Mouse (Mus musculus) forebrain, embryonic 16.5 days (tissue): ENCODE measurements at regions not wholly inside any gene's neighbourhood (a gene's known extent, or its start where the extent isn't known, plus 50 kb on each side); places are given as distances from the start of the nearest gene placed in this dataset.
"Not testable (repeated sequence)": the region's sequence is repeated elsewhere in the genome, so short reads cannot be mapped to it uniquely, and the experiment has no call there.

Experiments
- ATAC-seq: fragments of 200-750 bp; cut with Nextera tagmentation; 2 replicates; pipeline ENCODE4 v1.8.0; 2017; ENCODE audit warnings: mild to moderate bottlenecking, moderate library complexity
- H3K27ac ChIP-seq: fragments of 300-500 bp; sonication (generic); 2 replicates; pipeline ENCODE4 v1.5.1; 2014; ENCODE audit warnings: low read length, control low read depth
- H3K27me3 ChIP-seq: fragments of 300-500 bp; sonication (generic); replicated peaks from 2 replicates; pipeline ENCODE4 v1.6.1; 2014; ENCODE audit warnings: low read length; ENCODE audit not compliant: control insufficient read depth, insufficient read depth
- H3K36me3 ChIP-seq: fragments of 300-500 bp; sonication (generic); 2 replicates; pipeline ENCODE4 v1.6.1; 2014; ENCODE audit not compliant: control insufficient read depth, insufficient read depth
- H3K4me1 ChIP-seq: fragments of 300-500 bp; sonication (generic); replicated peaks from 2 replicates; pipeline ENCODE4 v1.6.1; 2014; ENCODE audit warnings: low read length; ENCODE audit not compliant: control insufficient read depth, insufficient read depth
- H3K4me2 ChIP-seq: fragments of 300-500 bp; sonication (generic); 2 replicates; pipeline ENCODE4 v1.6.1; 2014; ENCODE audit warnings: mild to moderate bottlenecking, low read length, control low read depth
- H3K4me3 ChIP-seq: fragments of 300-500 bp; sonication (generic); replicated peaks from 2 replicates; pipeline ENCODE4 v1.5.1; 2014; ENCODE audit warnings: mild to moderate bottlenecking, low read length, control low read depth
- H3K9ac ChIP-seq: fragments of 300-500 bp; sonication (generic); replicated peaks from 2 replicates; pipeline ENCODE4 v1.6.1; 2014; ENCODE audit warnings: low read depth, low read length, control low read depth
- H3K9me3 ChIP-seq: fragments of 300-500 bp; sonication (generic); 2 replicates; pipeline ENCODE4 v1.6.1; 2016; ENCODE audit warnings: low read length; ENCODE audit not compliant: control insufficient read depth
- WGBS: fragments of 180-500 bp; shearing (Covaris S2); extraction: QIAGEN DNeasy Blood & Tissue Kit; methylation state at CpG from one replicate; pipeline ENCODE4 v1.1.7; 2014; 5-methylcytosine and 5-hydroxymethylcytosine counted together

DNA sequence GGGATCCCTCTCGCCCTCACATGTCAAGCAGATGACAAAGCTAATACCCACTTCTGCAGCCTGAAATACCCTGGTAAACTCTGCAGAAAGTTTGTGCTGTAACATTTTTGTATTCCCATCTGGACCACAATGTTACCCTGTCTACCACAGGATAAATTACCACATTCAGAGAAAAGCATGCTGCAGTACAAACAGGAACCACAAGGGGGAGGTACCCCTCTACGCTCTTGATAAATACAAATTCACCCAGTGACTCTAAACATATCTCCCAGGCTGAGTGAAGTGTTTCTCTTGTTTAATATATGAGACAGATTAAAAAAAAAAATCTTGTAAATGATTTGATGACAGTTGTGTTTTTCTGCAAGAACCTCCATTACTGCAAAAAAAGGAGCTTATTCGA, 549.8 kb upstream of the Olfr1507 start:
- not testable (repeated sequence) for H3K27ac ChIP-seq, H3K9ac ChIP-seq, ATAC-seq, H3K4me3 ChIP-seq, H3K27me3 ChIP-seq, H3K9me3 ChIP-seq, H3K4me1 ChIP-seq, H3K4me2 ChIP-seq, H3K36me3 ChIP-seq
- 88% methylated on average over 3 of the region's 3 CpGs for WGBS

DNA sequence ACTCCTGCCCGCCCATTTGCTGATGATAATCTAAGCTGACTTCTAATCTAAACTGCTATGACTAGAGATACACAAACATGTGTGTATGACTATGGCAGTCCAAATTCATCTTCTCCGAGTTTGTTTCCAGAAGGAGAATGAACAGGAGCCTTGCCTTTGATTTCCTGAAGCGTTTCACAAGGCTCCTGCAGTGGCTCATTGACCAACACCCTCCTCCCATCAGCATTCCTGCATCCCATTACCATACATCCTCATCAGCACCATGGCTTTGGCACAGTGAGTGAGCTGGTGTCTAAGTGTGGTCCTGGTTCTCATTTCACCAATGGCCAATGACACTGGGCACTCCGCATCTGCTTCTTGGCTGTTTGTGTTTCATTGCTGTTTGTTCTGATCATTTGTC, 548.6 kb upstream of the Olfr1507 start:
- not testable (repeated sequence) for H3K4me3 ChIP-seq, ATAC-seq, H3K9me3 ChIP-seq, H3K9ac ChIP-seq, H3K27ac ChIP-seq, H3K36me3 ChIP-seq, H3K4me1 ChIP-seq, H3K27me3 ChIP-seq, H3K4me2 ChIP-seq
- WGBS, result 67% methylated on average over 3 of the region's 4 CpGs

- ATAC-seq, H3K4me3 ChIP-seq, H3K4me1 ChIP-seq, H3K27me3 ChIP-seq, H3K9ac ChIP-seq, H3K36me3 ChIP-seq, H3K27ac ChIP-seq, H3K9me3 ChIP-seq, H3K4me2 ChIP-seq: not testable (repeated sequence)
- 26% methylated on average over 3 of the region's 3 CpGs for WGBS
These were observed 546.5 kb upstream of the Olfr1507 start for GRCm38 (mm10) chr14:53042016-53042415.

GRCm38 (mm10) chr14:53039475-53039874, 543.9 kb upstream of the Olfr1507 start:
- H3K27ac ChIP-seq, H3K9me3 ChIP-seq, H3K9ac ChIP-seq, H3K4me2 ChIP-seq, ATAC-seq, H3K4me1 ChIP-seq, H3K4me3 ChIP-seq, H3K27me3 ChIP-seq, H3K36me3 ChIP-seq: not testable (repeated sequence)
- 79% methylated on average over 4 of the region's 4 CpGs for WGBS

GRCm38 (mm10) chr14:53034940-53035339, 539.4 kb upstream of the Olfr1507 start:
- H3K4me2 ChIP-seq, H3K4me3 ChIP-seq, H3K9ac ChIP-seq, H3K4me1 ChIP-seq, H3K36me3 ChIP-seq, H3K9me3 ChIP-seq, H3K27ac ChIP-seq, H3K27me3 ChIP-seq, ATAC-seq: not testable (repeated sequence)
- no CpG with 5 or more reads among the region's 4 CpGs for WGBS

DNA sequence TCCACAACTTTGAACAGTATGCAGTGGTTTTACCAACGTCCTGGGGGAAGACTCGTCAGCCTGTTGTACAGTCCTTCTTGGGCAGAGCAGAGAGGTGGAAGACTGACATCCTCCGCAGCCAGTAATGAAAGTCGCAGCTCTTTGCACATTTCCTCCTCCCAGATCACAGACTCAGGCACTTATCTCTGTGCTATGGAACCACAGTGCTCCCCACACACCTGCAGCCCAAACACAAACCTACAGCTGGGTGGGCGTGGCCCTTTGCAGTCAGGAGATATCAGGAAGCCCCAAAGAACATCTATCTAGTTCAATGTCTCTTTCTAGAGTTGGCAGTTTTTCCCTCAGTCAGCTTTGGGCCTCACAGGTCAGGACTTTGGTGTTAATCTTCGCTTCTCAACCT, 537.7 kb upstream of the Olfr1507 start:
- not testable (repeated sequence) for H3K9me3 ChIP-seq, H3K4me1 ChIP-seq, H3K4me2 ChIP-seq, H3K4me3 ChIP-seq, H3K27ac ChIP-seq, H3K27me3 ChIP-seq, H3K36me3 ChIP-seq, ATAC-seq, H3K9ac ChIP-seq
- no CpG with 5 or more reads among the region's 6 CpGs for WGBS

DNA sequence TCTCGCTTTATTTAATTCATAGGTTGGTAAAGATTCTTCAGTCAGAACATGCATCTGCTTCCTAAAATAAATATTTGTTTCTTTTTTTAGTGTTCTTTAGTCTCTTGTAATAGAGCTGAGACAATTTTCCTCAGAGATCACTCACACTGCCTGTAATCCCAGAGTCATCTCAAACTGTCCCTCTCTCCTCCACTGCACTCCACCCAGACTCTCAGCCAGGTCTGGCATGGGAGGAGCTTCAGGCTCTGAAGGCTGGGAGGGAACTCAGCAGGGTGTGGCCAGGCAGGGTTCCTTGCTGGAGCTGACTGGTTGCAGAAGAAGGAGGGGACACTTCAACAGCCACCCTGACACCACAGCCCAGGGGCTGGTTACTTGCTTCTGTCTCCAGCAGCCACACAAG, 536.9 kb upstream of the Olfr1507 start:
- H3K4me3 ChIP-seq, H3K9ac ChIP-seq, H3K36me3 ChIP-seq, H3K27ac ChIP-seq, H3K9me3 ChIP-seq, H3K4me2 ChIP-seq, H3K27me3 ChIP-seq, ATAC-seq, H3K4me1 ChIP-seq: not testable (repeated sequence)
- WGBS, result no CpG with 5 or more reads among the region's 1 CpGs

DNA sequence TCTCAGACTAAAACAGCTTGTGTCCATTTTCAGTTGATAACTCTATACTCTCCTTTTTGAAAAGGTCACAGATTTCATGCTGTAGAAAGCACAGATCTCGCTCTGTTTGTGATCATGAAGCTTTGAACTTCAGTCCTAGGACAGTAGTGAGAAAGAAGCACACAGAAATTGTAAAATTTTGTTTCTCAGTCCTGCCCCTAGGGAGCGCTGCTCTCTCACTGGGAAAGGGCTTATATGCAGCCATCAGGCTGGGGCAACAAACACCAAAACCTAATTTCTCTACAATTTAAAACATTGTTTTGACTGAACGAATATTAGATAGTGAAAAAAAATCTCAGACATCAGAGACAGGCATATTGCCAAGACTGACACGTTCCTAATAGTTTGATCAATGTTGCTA, 534.7 kb upstream of the Olfr1507 start:
- H3K27ac ChIP-seq, ATAC-seq, H3K36me3 ChIP-seq, H3K9ac ChIP-seq, H3K27me3 ChIP-seq, H3K4me2 ChIP-seq, H3K4me3 ChIP-seq, H3K9me3 ChIP-seq, H3K4me1 ChIP-seq: not testable (repeated sequence)
- WGBS, result no CpG with 5 or more reads among the region's 4 CpGs

GRCm38 (mm10) chr14:53026958-53027357, 531.4 kb upstream of the Olfr1507 start:
- not testable (repeated sequence) for H3K4me1 ChIP-seq, H3K27ac ChIP-seq, ATAC-seq, H3K4me3 ChIP-seq, H3K4me2 ChIP-seq, H3K9me3 ChIP-seq, H3K36me3 ChIP-seq, H3K9ac ChIP-seq, H3K27me3 ChIP-seq
- WGBS, result no CpG with 5 or more reads among the region's 1 CpGs

DNA sequence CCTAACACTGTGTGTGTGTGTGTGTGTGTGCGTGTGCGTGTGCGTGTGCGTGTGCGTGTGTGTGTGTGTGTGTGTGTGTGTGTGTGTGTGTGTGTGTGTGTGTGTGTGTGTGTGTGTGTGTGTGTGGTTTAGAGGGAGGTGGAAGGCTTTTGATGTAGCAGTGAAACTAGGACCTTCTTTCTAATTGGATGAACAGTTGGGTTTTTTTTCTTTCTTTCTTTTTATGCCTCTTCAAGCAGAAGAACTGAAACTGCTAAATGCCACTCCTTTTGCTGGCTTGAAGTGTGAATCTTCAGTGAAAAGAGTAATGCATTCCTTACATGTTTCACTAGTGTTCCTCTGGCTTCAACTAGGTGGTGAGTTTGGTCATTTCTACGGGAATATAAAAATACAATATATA, 524.6 kb upstream of the Olfr1507 start:
- not testable (repeated sequence) for H3K9ac ChIP-seq, H3K27me3 ChIP-seq, H3K27ac ChIP-seq, H3K4me1 ChIP-seq, H3K4me2 ChIP-seq, H3K9me3 ChIP-seq, H3K4me3 ChIP-seq, H3K36me3 ChIP-seq, ATAC-seq
- WGBS, result no CpG with 5 or more reads among the region's 6 CpGs
